Mouse (Mus musculus) lung, adult 2 months (tissue): ENCODE measurements around the gene Slc8a1.

Experiments used
- CTCF ChIP-seq: fragments of 200-500 bp; IDR thresholded peaks from 2 replicates; pipeline ENCODE4 v1.5.1; 2011; ENCODE audit warnings: mild to moderate bottlenecking, low read length, control low read depth; ENCODE audit not compliant: insufficient read depth
- POLR2A ChIP-seq: fragments of 200-500 bp; IDR thresholded peaks from 2 replicates; pipeline ENCODE4 v1.6.1; 2011; ENCODE audit warnings: low read depth, mild to moderate bottlenecking, control low read depth, low read length, borderline replicate concordance; ENCODE audit errors: extremely low read depth

DNA sequence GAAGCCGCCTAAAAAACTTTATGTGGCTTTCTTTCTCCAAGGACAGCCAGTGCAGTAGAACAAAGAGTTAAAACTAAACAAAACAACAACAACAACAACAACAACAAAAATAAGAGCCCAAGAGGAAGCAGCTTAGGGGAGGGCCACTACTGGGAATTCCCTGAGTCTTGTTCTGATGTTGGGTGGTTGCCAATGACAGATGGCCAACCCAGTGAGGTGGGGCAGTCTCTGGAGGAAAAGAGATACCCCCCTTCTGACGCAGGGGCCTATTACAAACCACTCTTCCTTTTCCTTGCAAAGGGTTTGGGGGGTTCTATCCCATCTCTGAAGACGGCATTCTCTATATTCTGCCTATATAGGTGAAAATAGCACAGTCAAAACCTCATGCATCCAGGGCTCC lies 347.4 kb downstream of the Slc8a1 start:
- no peak for TF ChIP-seq POLR2A
- no peak for TF ChIP-seq CTCF
